Mouse (Mus musculus) E14TG2a.4 (cell line): ENCODE results near the gene Mypn.

Experiments
- H3K27me3 ChIP-seq: 2 replicates; pipeline ENCODE4 v1.6.1; 2014; ENCODE audit warnings: low read length, control low read depth; ENCODE audit not compliant: insufficient read depth
- H3K36me3 ChIP-seq: 2 replicates; pipeline ENCODE4 v1.6.1; 2014; ENCODE audit warnings: low read length, control low read depth; ENCODE audit not compliant: insufficient read depth
- H3K4me1 ChIP-seq: replicated peaks from 2 replicates; pipeline ENCODE4 v1.6.1; 2014; ENCODE audit warnings: low read depth, low read length, control low read depth
- H3K4me3 ChIP-seq: replicated peaks from 2 replicates; pipeline ENCODE4 v1.5.1; 2014; ENCODE audit warnings: mild to moderate bottlenecking, low read length
- H3K9me3 ChIP-seq: 2 replicates; pipeline ENCODE4 v1.6.1; 2014; ENCODE audit warnings: low read length, control low read depth
- CTCF ChIP-seq: conservative IDR thresholded peaks from 2 replicates; pipeline ENCODE4 v1.5.1; 2014; ENCODE audit warnings: low read length
- NANOG ChIP-seq: IDR thresholded peaks from 2 replicates; pipeline ENCODE4 v1.6.1; 2014; ENCODE audit warnings: borderline replicate concordance, low read length, mixed read lengths
- POU5F1 ChIP-seq: IDR thresholded peaks from 2 replicates; pipeline ENCODE4 v1.6.1; 2014; ENCODE audit warnings: low read length, borderline replicate concordance

Mypn gene

DNA sequence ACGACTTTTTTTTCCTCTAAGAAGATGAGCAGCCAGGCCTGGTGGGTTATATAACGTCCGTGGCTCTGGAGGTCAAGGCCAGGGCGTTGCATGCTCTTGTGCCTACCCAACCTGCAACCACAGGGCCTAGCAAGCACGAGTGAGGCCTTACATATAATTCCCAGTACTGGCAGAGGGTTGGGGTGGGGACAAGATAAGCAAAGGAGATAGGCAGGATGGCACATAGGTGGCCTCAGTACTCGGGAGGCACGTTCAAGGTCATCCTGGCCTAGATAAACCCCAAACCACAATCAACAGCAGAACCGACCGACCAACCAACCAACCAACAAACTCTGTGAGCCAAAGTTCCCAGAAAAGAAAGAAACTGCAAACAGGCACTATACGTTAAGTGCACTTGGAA is 117.4 kb downstream of the Mypn start:
- no peak for TF ChIP-seq POU5F1
- TF ChIP-seq NANOG: no peak
- TF ChIP-seq CTCF: no peak
- Histone ChIP-seq H3K4me1 (peaks cover 44% of the 10 kb centered on the region), H3K27me3 (peaks cover 15% of the 10 kb centered on the region), H3K4me3 (no peak overlapping the region), H3K36me3 (no peaks in the 10 kb centered on the region), H3K9me3 (no peaks in the 10 kb centered on the region)

DNA sequence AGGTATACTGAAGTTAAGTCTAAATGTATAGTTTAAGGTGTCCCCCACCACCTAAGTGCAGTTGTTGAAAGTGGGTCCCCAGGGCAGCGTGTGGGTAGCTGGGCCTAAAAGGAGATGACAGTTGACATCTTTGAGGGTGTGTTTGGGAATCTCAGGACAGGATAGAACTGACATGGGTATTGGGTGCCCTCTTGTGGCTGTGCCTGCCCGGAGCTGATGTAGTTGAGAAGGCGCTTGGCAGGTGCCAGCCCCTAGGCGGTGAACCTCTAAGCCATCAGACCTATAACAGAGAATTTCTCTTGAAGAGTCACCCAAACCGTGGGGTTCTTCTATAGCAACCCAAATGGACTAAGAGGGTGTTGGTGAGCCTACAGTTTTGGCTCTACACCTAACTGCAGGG is 137.8 kb downstream of the Mypn start:
- H3K4me3 ChIP-seq: no peak overlapping the region
- no peaks in the 10 kb centered on the region for H3K36me3 ChIP-seq
- TF ChIP-seq CTCF: peak; percentile 51
- no peak for TF ChIP-seq NANOG
- TF ChIP-seq POU5F1: no peak
- peaks cover 20% of the 10 kb centered on the region for H3K4me1 ChIP-seq
- H3K9me3 ChIP-seq: peaks cover 7% of the 10 kb centered on the region; the same call in 1 of the 2 replicates
- H3K27me3 ChIP-seq: peaks cover 10% of the 10 kb centered on the region
